Mouse (Mus musculus) mature B cell (primary cell): ENCODE results near the gene Arid5b.

Source experiments
- in situ Hi-C: fragments of 300-500 bp; cut with MboI; formaldehyde crosslinking; loops from 2 replicates; pipeline ENCODE4 v1.14.3; 2019

Arid5b gene

GRCm38 (mm10) chr10:68268629-68269028 is 9.9 kb downstream of the Arid5b start:
- in situ Hi-C loops, result no loop called here

DNA sequence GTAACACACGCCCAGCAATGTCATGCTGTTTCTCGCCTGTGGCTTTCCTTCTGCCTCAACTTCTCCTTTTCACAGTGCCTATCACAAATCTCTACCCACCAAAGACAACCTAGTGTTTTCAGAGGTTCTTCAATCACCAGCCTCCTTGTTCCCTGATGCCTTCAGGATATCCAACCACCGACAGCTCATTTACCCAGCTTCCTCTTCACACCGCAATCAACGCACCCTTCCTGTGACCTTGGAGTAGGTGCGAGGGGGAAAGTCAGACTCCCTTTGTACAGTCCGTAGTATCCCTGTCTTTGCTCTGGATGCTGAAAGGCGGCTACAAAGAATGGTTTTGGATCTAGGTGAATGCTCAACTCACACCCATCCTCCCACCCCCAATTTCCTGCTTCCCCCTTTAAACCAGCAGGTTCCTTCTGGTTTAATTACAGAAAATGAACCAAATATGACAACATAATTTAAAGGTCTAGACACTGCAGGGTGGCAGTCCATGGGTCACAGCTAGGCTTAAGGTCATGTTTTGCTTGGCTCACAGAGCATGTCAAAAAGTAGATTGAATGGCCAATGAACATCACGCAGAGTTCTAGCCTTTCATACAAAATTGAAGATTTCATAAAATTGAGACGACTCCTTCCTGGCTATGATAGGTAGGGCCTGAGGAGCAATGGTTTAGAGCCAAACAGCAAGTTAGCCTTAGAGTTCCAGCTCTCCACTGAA is 14.4 kb downstream of the Arid5b start:
- in situ Hi-C loops, result no loop called here

GRCm38 (mm10) chr10:68263296-68263968 is 15.1 kb downstream of the Arid5b start:
- in situ Hi-C loops, result no loop called here

GRCm38 (mm10) chr10:68259601-68260000 is 18.9 kb downstream of the Arid5b start:
- in situ Hi-C loops, result no loop called here

GRCm38 (mm10) chr10:68257358-68258056 is 21.0 kb downstream of the Arid5b start:
- in situ Hi-C loops, result no loop called here

DNA sequence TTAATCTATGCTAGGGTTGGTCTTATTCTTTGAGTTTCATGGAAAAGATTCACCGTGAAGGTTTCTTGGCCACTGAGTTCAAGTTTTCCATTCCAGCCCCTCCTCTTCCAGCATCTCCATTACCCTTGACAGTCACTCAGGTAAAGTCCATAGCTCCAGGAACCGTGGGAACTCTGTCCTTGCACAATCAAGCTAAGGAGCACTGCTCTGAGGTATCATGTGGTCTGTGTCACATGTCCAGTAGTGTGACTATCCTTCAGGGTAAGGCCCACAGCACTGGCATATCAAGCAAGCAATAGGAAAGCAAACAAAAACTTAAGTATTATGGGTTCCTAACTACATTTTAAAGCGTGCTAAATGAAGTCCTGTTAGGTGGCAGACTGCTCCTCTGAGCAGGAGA is 22.4 kb downstream of the Arid5b start:
- in situ Hi-C loops, result no loop called here

GRCm38 (mm10) chr10:68253452-68254117 is 25.0 kb downstream of the Arid5b start:
- in situ Hi-C loops, result no loop called here

DNA sequence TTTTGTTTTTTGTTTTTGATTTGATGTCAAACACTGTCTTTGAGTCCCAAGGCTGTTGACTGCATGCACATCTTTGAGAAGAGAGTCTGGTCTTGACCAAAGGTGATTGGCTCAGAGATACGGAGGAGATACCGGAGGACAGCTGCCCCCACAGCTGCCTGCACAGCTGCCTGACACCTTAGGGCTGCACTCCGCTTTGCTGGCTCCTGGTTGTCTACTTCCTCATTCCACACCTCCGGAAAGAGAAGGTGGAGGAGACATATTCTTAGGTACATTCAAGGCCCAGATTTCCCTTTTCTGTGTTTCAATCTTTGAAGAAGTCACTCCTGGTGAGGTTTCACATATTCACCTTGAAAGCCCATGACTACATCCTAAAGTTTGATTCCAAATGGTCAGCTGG is 25.9 kb downstream of the Arid5b start:
- in situ Hi-C loops, result no loop called here

DNA sequence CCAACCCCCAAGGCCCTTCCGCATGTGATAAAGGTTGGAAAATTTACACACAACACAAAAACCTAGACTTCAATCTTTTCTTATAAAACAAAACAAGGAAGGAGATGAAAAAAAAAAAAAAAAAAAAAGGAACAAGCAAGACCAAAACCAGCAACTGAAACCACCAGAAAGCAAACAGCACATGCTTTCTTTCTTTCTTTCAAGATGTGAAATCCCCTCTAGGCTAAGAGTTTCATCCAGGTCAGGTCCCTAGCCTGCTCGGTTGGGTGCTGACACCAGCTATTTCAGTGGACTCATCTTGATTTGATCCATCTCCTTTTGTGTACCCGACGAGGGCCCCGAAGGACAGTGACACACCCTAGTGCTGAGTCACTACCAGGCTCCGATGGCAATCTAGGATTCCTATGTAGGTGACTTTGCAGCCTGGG is 29.2 kb downstream of the Arid5b start:
- in situ Hi-C loops, result no loop called here

DNA sequence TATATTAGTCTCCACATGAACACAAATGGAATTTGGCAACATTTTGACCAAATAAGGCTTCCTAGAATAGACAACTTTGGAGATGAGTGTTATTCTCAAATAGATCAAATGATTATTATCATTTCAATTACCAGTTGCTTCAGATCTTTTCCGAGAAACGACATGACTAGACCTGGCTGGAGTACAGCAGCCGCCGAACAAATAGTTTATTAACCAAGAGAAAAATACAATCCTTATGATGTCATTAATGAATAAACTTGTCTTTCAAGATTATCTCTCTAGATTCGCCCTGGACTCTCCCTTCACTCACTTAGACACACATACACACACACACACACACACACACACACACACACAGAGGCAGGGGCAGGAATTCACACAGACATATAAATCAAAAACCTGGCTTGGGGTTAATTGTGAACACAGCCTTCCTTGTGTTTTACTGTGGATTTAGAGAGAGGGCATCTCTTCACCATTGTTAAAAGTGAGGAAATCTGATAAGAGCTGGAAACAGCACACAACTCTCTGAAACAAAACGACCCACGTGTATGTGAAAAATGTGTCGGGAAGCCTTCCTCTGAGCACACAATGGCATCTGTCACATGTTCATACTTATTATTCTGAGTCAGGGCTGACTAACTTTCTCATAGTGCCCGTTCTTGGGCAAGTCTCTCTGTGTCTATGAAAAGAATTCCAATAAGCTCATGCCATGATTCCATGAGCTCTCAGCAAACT is 30.1 kb downstream of the Arid5b start:
- in situ Hi-C loops, result no loop called here

GRCm38 (mm10) chr10:68247490-68248280 is 30.9 kb downstream of the Arid5b start:
- in situ Hi-C loops, result no loop called here

DNA sequence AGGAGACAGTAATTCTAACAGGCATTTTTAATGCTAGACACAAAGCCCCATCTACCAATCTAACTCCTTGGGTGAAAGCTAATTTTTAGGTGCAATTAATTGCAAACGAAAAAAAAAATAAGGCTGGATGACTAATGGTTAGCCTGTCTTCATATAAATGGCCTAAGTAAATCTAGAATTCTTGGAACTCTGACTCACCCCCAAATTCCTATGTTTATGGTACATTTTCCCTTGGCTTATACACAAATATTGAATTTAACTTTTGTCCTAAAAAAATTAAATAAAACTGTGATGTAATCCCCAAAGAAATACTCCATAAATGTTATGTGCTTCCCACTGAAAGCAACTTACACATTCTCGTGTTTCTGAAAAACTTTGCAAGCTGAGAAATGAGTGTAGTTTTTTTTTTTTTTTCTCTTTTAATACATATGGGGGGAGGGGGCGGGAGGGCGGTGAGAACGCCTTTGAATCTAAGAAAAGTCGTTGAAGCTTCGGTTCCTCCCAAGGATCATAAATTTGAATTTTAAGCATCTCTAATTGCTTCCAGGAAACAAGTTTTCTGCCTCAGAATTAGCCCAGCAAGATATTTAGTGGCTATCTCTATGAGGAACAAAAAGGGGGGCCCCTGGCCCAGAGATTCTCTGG is 31.8 kb downstream of the Arid5b start:
- in situ Hi-C loops, result no loop called here

GRCm38 (mm10) chr10:68240804-68241485 is 37.6 kb downstream of the Arid5b start:
- in situ Hi-C loops, result no loop called here

- in situ Hi-C loops, result no loop called here
Measured at GRCm38 (mm10) chr10:68240094-68240803, 38.3 kb downstream of the Arid5b start.

DNA sequence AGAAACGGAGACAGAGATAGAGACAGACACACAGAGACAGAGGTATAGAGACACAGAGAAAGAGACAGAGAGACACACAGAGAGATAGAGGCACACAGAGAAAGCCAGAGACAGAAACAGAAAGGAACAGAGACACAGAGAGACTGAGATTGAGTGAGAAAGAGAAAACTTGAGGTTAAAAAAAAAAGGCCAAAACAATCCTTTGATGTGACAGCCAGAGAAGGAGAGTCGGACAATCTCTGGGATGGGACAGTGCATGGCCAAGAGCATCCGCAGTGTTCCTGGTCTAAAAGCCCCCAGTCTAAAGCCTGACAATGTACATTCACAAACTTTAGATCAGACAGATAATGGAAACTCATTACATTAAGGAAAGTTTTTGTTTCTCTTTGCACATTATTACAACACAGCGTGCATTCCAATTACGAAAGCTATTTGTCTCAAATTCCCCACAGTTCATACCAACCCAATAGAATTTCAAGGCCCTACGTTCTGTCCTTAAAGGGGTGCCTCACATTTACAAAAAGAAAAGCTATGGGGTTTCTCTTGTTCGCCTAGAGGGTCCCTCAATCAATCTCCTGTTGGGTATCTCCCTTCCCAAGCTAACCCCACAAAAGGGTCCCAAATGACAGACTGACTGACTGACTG is 39.0 kb downstream of the Arid5b start:
- in situ Hi-C loops, result no loop called here

DNA sequence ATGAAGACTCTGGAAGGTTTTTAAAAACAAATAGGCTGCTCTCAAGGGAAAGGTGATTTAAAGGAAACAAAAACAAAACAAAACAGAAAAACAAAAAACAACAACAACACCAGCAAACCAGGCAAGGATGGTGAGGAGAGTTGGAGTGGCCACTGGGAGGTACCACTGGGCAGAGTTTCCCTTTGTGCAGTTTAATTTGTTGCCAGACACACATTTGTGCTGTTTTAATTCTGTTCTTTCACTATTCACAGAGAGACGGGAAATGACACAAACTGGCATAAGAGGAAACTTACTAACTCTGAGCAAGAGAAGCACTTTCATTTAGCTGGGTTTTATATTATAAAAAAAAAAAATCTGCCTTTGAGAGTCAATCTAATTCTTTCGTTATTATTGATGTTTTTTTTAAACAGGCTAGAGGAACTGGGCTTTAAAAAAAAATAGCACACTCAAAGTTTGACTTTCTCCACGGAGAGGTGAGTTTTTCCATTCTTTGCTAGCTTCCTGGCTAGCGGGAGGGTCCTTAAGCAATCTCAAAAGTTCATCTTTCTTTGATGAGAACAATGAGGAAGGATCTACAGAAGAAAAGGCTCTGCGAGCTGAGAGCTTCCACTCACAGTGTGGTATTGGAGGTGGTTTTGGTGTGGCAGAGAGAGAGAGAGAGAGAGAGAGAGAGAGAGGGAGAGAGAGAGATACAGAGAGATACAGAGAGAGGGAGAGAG is 39.7 kb downstream of the Arid5b start:
- in situ Hi-C loops, result no loop called here

DNA sequence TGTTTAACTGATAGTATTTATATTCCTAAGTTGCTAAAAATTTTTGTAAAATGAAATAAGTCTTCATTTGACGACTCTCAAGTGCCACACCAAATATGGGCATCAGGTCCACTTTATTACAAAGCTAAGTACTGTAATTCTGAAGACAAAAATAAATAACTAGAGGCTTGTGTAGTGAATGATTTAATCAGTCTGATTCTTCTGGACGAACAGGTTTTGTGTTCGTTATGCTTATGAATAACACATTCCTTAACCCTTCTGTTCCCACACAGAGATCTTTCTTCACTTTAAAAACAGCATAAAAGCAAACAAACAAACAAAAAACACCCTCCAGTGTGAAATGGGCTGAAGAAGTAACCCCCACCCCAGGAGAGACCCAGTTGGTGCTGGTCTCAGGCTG is 40.4 kb downstream of the Arid5b start:
- in situ Hi-C loops, result no loop called here

DNA sequence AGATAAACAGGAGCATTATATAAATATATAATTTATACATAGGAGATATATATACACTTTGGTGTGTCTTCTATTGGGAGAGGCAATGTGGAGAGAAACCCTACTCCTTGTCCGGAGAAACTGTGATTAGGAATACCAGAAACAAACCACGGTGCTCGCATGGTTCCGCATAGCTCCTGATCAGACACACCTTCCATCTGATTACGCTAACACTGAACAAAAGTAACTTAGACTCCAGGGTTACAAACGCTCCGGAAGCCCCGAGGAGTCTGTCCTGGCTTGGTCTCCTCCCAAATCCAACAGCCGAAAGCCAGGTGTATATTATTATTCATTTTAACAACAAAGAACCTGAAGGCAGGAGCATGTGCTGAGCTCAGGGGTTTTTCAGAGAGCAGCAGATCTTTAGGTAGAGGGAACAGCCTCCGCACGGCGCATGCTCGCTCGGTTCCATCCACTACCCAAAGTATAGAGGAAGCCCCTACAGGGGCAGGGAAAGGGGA is 41.5 kb downstream of the Arid5b start:
- in situ Hi-C loops, result no loop called here
